Mouse (Mus musculus): ENCODE measurements around the gene Ankib1.

DNA sequence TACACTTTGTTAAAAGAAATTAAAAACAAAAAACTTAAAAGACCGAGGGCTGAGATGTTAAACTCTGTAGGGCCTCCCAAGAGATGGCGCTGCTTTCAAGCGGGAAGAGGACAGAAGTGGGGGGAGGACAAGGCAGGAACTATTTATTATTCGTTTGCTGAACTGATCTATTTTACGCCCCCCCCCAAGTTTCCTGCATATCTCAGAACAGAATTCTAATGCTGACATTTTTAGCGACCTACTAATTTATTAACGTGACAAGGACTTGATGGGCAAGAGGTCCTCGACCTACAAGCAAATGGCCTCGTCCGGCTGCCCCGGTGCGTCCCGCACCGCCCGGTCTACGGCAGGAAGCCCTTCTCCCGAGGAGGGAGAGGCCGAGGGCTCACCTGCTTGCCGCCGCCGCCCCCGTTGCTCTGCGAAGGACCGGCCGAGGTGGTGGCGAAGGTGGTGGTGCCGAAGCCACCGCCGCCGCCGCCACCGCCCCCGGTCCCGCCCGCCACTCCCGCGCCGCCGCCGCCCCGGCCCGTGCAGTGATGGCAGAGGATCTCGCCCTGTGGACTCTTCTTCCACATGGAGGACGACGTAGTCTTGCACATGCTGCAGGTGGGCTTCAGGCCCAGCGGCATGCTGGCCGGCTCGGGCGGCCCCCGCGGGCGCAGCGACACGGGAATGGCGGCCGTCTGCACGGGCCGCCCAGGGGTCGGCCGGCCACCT is 155.6 kb downstream of the Ankib1 start:
- TF ChIP-seq CTCF (IDR thresholded peaks at IDR 0.05): peak; percentile 74
- TF ChIP-seq EP300 (IDR thresholded peaks at IDR 0.05): no peak

Measured in lung, postnatal 0 days (tissue).